Mouse (Mus musculus): ENCODE measurements around the gene Taf4.
A peak's percentile ranks its signal among the peaks of the same experiment; 100 is the strongest.

The Taf4 gene

GRCm38 (mm10) chr2:179976628-179977343, at the start of gene Taf4:
Gene Taf4 (minus strand): TSS chr2:179976646.
- DNase-seq = peak; percentile 96

- peak in 1 of 2 experiments; percentile 37 for DNase-seq
Observed at GRCm38 (mm10) chr2:180025861-180026200, 49.4 kb upstream of the Taf4 start.

- DNase-seq = peak; percentile 74
Observed at GRCm38 (mm10) chr2:180025135-180025860, 48.9 kb upstream of the Taf4 start.

- DNase-seq = peak; percentile 98 to 99
Observed at GRCm38 (mm10) chr2:180024401-180025098, 48.1 kb upstream of the Taf4 start, which contains the start of gene Lsm14b. Gene Lsm14b (plus strand): TSS chr2:180024987.

- no peak for DNase-seq
Observed at GRCm38 (mm10) chr2:180022751-180023150, 46.3 kb upstream of the Taf4 start.

GRCm38 (mm10) chr2:180020919-180021318, 44.5 kb upstream of the Taf4 start:
- DNase-seq = peak; percentile 26 to 44

- DNase-seq = peak; percentile 69 to 76
Observed at GRCm38 (mm10) chr2:180020091-180020661, 43.7 kb upstream of the Taf4 start.

- DNase-seq = no peak
Observed at GRCm38 (mm10) chr2:180018573-180018972, 42.1 kb upstream of the Taf4 start.

GRCm38 (mm10) chr2:180017632-180018031, 41.2 kb upstream of the Taf4 start:
- DNase-seq = no peak

GRCm38 (mm10) chr2:180013686-180014085, 37.2 kb upstream of the Taf4 start:
- DNase-seq = no peak

- DNase-seq = no peak
Observed at GRCm38 (mm10) chr2:180011370-180011769, 34.9 kb upstream of the Taf4 start.

GRCm38 (mm10) chr2:180010686-180011085, 34.2 kb upstream of the Taf4 start:
- no peak for DNase-seq

GRCm38 (mm10) chr2:180006352-180007017, 30.0 kb upstream of the Taf4 start:
- DNase-seq = no peak

GRCm38 (mm10) chr2:180005656-180006351, 29.4 kb upstream of the Taf4 start:
- DNase-seq = no peak

GRCm38 (mm10) chr2:180001635-180002034, 25.2 kb upstream of the Taf4 start:
- no peak for DNase-seq

- no peak for DNase-seq
Observed at GRCm38 (mm10) chr2:179998431-179998830, 22.0 kb upstream of the Taf4 start.

GRCm38 (mm10) chr2:179993071-179993470, 16.6 kb upstream of the Taf4 start:
- DNase-seq = no peak

GRCm38 (mm10) chr2:179989098-179989497, 12.7 kb upstream of the Taf4 start:
- no peak for DNase-seq

- DNase-seq = no peak
Observed at GRCm38 (mm10) chr2:179986437-179987022, 10.1 kb upstream of the Taf4 start.

- no peak for DNase-seq
Observed at GRCm38 (mm10) chr2:179985695-179986094, 9.2 kb upstream of the Taf4 start.

- DNase-seq = peak in 1 of 2 experiments; percentile 7
Observed at GRCm38 (mm10) chr2:179984830-179985229, 8.4 kb upstream of the Taf4 start.

- DNase-seq = no peak
Observed at GRCm38 (mm10) chr2:179982715-179983114, 6.3 kb upstream of the Taf4 start.
